Mouse (Mus musculus) hindbrain, embryonic 14.5 days (tissue): ENCODE data around the gene Mrpl22. TPM values are rescaled to one million over a fixed set of nuclear protein-coding genes. Genes with fewer than 3 reads are reported as not detected.
"Not testable (repeated sequence)": the region's sequence is repeated elsewhere in the genome, so short reads cannot be mapped to it uniquely, and the experiment has no call there.

Experiments used
- ATAC-seq: fragments of 200-750 bp; cut with Nextera tagmentation; 2 replicates; pipeline ENCODE4 v1.8.0; 2017; ENCODE audit warnings: moderate number of reproducible peaks, mild to moderate bottlenecking, moderate TSS enrichment, moderate library complexity; ENCODE audit not compliant: low FRiP score
- DNase-seq: peaks from one replicate; pipeline ENCODE4 v3.0.0-alpha.2; 2015; ENCODE audit warnings: low spot score
- H3K27ac ChIP-seq: fragments of 300-500 bp; sonication (generic); 2 replicates; pipeline ENCODE4 v1.5.1; 2014; ENCODE audit warnings: mild to moderate bottlenecking, moderate library complexity
- H3K27me3 ChIP-seq: fragments of 300-500 bp; sonication (generic); 2 replicates; pipeline ENCODE4 v1.6.1; 2014; ENCODE audit warnings: mild to moderate bottlenecking, low read length, mixed read lengths; ENCODE audit not compliant: control insufficient read depth, insufficient read depth
- H3K36me3 ChIP-seq: fragments of 300-500 bp; sonication (generic); replicated peaks from 2 replicates; pipeline ENCODE4 v1.6.1; 2014; ENCODE audit not compliant: control insufficient read depth, insufficient read depth
- H3K4me1 ChIP-seq: fragments of 300-500 bp; sonication (generic); replicated peaks from 2 replicates; pipeline ENCODE4 v1.6.1; 2014; ENCODE audit warnings: antibody characterized with exemption, low read length, mixed read lengths; ENCODE audit not compliant: control insufficient read depth, insufficient read depth
- H3K4me2 ChIP-seq: fragments of 300-500 bp; sonication (generic); replicated peaks from 2 replicates; pipeline ENCODE4 v1.6.1; 2014; ENCODE audit warnings: mild to moderate bottlenecking, moderate library complexity
- H3K4me3 ChIP-seq: fragments of 300-500 bp; sonication (generic); replicated peaks from 2 replicates; pipeline ENCODE4 v1.5.1; 2014; ENCODE audit warnings: mild to moderate bottlenecking, low read length
- H3K9ac ChIP-seq: fragments of 300-500 bp; sonication (generic); 2 replicates; pipeline ENCODE4 v1.6.1; 2014
- H3K9me3 ChIP-seq: fragments of 300-500 bp; sonication (generic); 2 replicates; pipeline ENCODE4 v1.6.1; 2016; ENCODE audit warnings: low read length; ENCODE audit not compliant: control insufficient read depth
- WGBS: fragments of 180-500 bp; shearing (Covaris S2); extraction: QIAGEN DNeasy Blood & Tissue Kit; methylation state at CpG from one replicate; pipeline ENCODE4 v1.1.7; 2014; 5-methylcytosine and 5-hydroxymethylcytosine counted together
- polyA plus RNA-seq: library from polyadenylated mRNA; unstranded; fragments of >200 nt; fragmentation: Nextera tagmentation; extraction: Ambion mirVana; gene quantifications from 2 replicates; pipeline ENCODE4 v1.2.1, GENCODE M21; 2014

Mrpl22 gene
- polyA plus RNA-seq, 1 experiment from 2014 or later, result 98.4 TPM

DNA sequence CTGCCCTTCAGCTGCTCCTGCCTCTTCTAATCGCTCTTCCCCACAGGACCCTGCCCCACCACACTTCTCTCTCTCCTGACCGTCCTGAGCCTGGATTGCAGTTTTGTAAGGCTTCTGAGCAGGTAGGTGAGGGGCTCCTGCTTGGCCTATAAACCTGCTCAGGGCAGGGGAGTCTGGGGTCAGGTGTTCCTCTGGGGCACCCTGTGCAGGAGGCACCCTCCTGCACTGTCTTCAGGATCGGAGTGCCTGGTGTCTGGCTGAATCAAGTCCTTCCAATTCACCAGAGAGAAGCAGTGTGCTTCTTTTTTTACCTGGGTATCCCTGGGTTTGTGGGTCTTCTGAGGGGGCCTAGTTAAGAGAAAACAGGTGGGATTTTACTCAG, 43.6 kb downstream of the Mrpl22 start:
- H3K4me3 ChIP-seq, H3K27me3 ChIP-seq, H3K9ac ChIP-seq, H3K36me3 ChIP-seq, H3K9me3 ChIP-seq, H3K27ac ChIP-seq, H3K4me1 ChIP-seq, DNase-seq, ATAC-seq: not testable (repeated sequence)
- 55% methylated on average over 2 of the region's 3 CpGs for WGBS
- H3K4me2 ChIP-seq, result peak overlapping the region; percentile 33

- no peaks in the 10 kb centered on the region for H3K27me3 ChIP-seq
- WGBS, result 83% methylated on average over 5 of the region's 5 CpGs
- no peaks in the 10 kb centered on the region for H3K9me3 ChIP-seq
- no peak for DNase-seq
- no peak for ATAC-seq
- H3K27ac ChIP-seq, result no peak overlapping the region
- no peaks in the 10 kb centered on the region for H3K4me1 ChIP-seq
- no peak overlapping the region for H3K4me3 ChIP-seq
- no peak overlapping the region for H3K9ac ChIP-seq
- no peak overlapping the region for H3K4me2 ChIP-seq
- H3K36me3 ChIP-seq, result no peaks in the 10 kb centered on the region
Observed at GRCm38 (mm10) chr11:58215814-58216213, 44.4 kb downstream of the Mrpl22 start.

DNA sequence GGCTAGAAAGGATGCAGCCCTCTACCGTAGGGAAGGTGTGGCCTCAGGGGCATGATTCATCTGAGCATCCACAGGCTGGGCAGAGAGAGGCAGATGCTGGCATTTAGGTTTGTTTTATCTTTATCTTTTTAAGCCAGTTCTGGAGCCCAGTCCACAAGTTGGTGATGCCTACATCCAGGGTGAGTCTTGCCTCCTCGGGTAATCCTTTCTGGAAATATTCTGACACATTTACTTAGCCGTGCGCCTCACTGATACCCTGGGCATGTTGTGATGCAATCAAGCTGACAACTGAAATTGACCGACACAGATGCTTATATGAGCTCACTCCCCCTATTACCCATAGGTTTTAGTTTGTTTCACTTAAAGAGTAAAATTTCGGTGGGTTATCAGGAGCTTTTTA, 45.4 kb downstream of the Mrpl22 start:
- H3K36me3 ChIP-seq, result no peaks in the 10 kb centered on the region
- no peaks in the 10 kb centered on the region for H3K9me3 ChIP-seq
- ATAC-seq (no peak), DNase-seq (no peak)
- 93% methylated on average over 6 of the region's 6 CpGs for WGBS
- H3K4me2 ChIP-seq, result no peak overlapping the region
- H3K27ac ChIP-seq, result no peak overlapping the region
- H3K4me3 ChIP-seq, result no peak overlapping the region
- no peaks in the 10 kb centered on the region for H3K4me1 ChIP-seq
- no peaks in the 10 kb centered on the region for H3K27me3 ChIP-seq
- no peak overlapping the region for H3K9ac ChIP-seq

GRCm38 (mm10) chr11:58223751-58224150, 52.3 kb downstream of the Mrpl22 start:
- H3K4me1 ChIP-seq, result no peaks in the 10 kb centered on the region
- no peaks in the 10 kb centered on the region for H3K27me3 ChIP-seq
- H3K9me3 ChIP-seq, result no peaks in the 10 kb centered on the region
- H3K36me3 ChIP-seq, result no peaks in the 10 kb centered on the region
- no peak for ATAC-seq
- no peak overlapping the region for H3K27ac ChIP-seq
- no peak overlapping the region for H3K9ac ChIP-seq
- H3K4me3 ChIP-seq, result no peak overlapping the region
- 50% methylated on average over 4 of the region's 4 CpGs for WGBS
- no peak for DNase-seq
- H3K4me2 ChIP-seq, result no peak overlapping the region

DNA sequence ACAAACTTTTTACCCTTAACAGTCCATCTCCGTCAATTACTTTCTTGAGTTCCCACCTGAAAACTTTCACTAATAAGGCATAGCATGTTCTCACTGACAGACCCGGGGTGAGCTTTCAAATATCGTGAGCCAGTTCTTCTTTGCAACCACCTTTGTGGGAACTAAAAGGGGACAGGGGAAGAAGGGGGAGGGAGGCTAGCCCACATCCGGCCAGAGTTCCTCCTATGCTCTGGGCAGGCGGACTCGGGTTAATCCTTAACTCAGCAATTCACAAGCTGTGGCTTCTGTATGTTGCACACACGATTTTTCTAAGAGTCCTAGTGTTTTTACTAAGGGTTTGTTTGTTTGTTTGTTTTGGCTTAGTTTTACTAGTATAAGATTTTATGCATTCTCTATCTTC, 52.9 kb downstream of the Mrpl22 start:
- Histone ChIP-seq H3K36me3 (no peaks in the 10 kb centered on the region), H3K27ac (no peak overlapping the region), H3K4me1 (no peaks in the 10 kb centered on the region), H3K4me3 (no peak overlapping the region), H3K9ac (no peak overlapping the region), H3K27me3 (no peaks in the 10 kb centered on the region), H3K9me3 (no peaks in the 10 kb centered on the region), H3K4me2 (no peak overlapping the region)
- DNase-seq (no peak), ATAC-seq (no peak)
- 58% methylated on average over 7 of the region's 7 CpGs for WGBS

DNA sequence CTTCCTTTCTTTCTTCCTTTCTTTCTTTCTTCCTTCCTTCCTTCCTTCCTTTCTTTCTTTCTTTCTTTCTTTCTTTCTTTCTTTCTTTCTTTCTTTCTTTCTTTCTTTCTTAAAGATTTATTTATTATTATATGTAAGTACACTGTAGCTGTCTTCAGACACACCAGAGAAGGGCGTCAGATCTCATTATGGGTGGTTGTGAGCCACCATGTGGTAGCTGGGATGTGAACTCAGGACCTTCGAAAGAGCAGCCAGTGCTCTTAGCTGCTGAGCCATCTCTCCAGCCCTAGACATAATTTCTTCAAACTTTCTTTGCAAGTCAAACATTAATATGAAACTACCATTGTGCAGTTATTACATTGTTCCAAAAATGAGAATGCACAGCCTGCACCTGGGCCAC, 53.4 kb downstream of the Mrpl22 start:
- not testable (repeated sequence) for H3K27me3 ChIP-seq, H3K4me2 ChIP-seq, H3K4me3 ChIP-seq, H3K9ac ChIP-seq, DNase-seq, H3K27ac ChIP-seq, H3K4me1 ChIP-seq, H3K36me3 ChIP-seq, ATAC-seq, H3K9me3 ChIP-seq
- WGBS, result 82% methylated on average over 2 of the region's 2 CpGs

GRCm38 (mm10) chr11:58225655-58226054, 54.2 kb downstream of the Mrpl22 start:
- Histone ChIP-seq H3K9ac (no peak overlapping the region), H3K9me3 (no peaks in the 10 kb centered on the region), H3K4me2 (0 out of 2 replicates have a peak overlapping the region, but pooled peaks have one; percentile 12), H3K4me1 (no peaks in the 10 kb centered on the region), H3K27me3 (no peaks in the 10 kb centered on the region), H3K4me3 (no peak overlapping the region), H3K36me3 (no peaks in the 10 kb centered on the region), H3K27ac (no peak overlapping the region)
- 6% methylated on average over 5 of the region's 5 CpGs for WGBS
- DNase-seq, result peak; percentile 74
- ATAC-seq, result no peak

- no peak for ATAC-seq
Observed at GRCm38 (mm10) chr11:58226425-58226824, 55.0 kb downstream of the Mrpl22 start.

GRCm38 (mm10) chr11:58228021-58228420, 56.6 kb downstream of the Mrpl22 start:
- not testable (repeated sequence) for ATAC-seq, DNase-seq, H3K9me3 ChIP-seq, H3K27ac ChIP-seq, H3K9ac ChIP-seq, H3K36me3 ChIP-seq, H3K27me3 ChIP-seq, H3K4me1 ChIP-seq, H3K4me3 ChIP-seq, H3K4me2 ChIP-seq
- WGBS, result 75% methylated on average over 2 of the region's 2 CpGs

More at GRCm38 (mm10) chr11:58226425-58226824, 55.0 kb downstream of the Mrpl22 start:
- no peak overlapping the region for H3K27ac ChIP-seq
- no peak overlapping the region for H3K4me3 ChIP-seq
- no peak overlapping the region for H3K4me2 ChIP-seq
- H3K9me3 ChIP-seq, result no peaks in the 10 kb centered on the region
- no peaks in the 10 kb centered on the region for H3K4me1 ChIP-seq
- DNase-seq, result no peak
- H3K9ac ChIP-seq, result no peak overlapping the region
- no peaks in the 10 kb centered on the region for H3K27me3 ChIP-seq
- no peaks in the 10 kb centered on the region for H3K36me3 ChIP-seq
